Mouse (Mus musculus): ENCODE results near the gene Wnt3. TPM values are rescaled to one million over a fixed set of nuclear protein-coding genes. Genes with fewer than 3 reads are reported as not detected.
"Not testable (repeated sequence)": the region's sequence is repeated elsewhere in the genome, so short reads cannot be mapped to it uniquely, and the experiment has no call there.

The Wnt3 gene
- polyA plus RNA-seq, 1 experiment from 2014 or later, result 9.8 TPM

DNA sequence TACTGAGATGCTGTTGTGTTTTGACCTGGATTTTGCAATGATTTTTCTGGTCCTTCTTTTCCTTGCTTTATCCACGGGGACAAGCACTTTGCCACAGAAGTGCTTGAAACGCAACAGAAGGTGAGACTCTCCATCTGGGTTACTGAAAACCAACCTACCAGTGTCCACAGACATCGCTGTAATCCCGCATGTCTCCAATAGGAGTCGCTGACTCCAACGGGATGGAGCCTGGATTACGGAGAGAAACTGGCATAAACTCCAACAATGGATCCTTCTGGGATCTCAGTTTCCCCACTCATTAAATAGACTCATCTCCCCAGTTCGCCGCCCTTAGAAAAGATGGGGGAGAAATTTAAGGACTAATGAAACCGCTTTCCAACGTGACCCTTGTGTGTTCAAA is 15.9 kb upstream of the Wnt3 start:
- Histone ChIP-seq H3K9me3 (no peaks in the 10 kb centered on the region), H3K36me3 (no peaks in the 10 kb centered on the region), H3K27me3 (peaks cover 20% of the 10 kb centered on the region), H3K27ac (no peak overlapping the region), H3K4me1 (replicated peaks) (no peaks in the 10 kb centered on the region), H3K9ac (no peak overlapping the region), H3K4me2 (no peak overlapping the region), H3K4me3 (no peak overlapping the region)
- no peak for ATAC-seq (ENCODE audit: low FRiP score)
- WGBS, result 50% methylated on average over 11 of the region's 11 CpGs

DNA sequence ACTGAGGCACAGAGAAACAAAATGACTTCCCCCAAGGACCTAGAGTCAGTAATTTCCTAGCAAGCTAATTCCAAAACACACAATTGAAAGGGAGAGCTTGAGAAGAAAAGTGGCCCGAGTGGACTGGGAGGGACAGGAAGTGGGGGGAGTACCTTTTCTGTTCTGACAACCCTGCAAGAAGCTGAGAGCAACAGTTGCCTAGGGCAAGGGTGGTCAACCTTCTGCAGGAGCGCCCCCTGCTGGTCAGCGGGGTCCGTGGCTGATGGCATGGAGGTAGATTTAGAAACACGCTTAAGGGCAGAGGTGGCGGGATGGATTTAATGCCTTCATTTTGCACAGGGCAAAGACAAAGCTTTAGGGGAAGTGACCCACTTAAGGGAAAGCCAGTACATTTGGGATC is 15.2 kb upstream of the Wnt3 start:
- no peaks in the 10 kb centered on the region for H3K36me3 ChIP-seq
- WGBS, result 16% methylated on average over 6 of the region's 6 CpGs

DNA sequence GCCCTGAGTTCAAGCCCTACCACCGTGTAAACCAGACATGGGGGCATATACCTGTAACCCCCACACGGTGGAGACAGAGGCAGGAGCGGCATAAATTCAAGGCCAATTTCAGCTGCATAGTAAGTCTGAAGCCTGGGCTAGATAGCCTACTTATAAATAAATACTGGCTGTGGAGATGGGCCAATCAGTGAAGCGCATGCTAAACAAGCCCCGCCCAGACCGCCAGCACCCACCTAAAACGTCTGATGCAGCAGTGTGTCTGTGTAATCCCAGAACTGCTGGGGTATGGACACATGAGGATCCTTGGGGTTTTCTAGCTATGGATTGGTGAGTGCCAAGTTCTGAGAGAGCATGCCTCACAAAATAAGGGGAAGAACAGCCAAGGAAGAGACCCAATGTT is 13.8 kb upstream of the Wnt3 start:
- 58% methylated on average over 7 of the region's 7 CpGs for whole genome bisulfite sequencing
- Histone ChIP-seq H3K27ac (no peak overlapping the region), H3K4me1 (replicated peaks) (peaks cover 6% of the 10 kb centered on the region), H3K27me3 (peaks cover 17% of the 10 kb centered on the region; the same call in 1 of the 2 replicates), H3K36me3 (no peaks in the 10 kb centered on the region), H3K4me3 (no peak overlapping the region), H3K9ac (no peak overlapping the region), H3K4me2 (no peak overlapping the region), H3K9me3 (no peaks in the 10 kb centered on the region)
- ATAC-seq (ENCODE audit: low FRiP score), result no peak

More for the DNA sequence above, 15.2 kb upstream of the Wnt3 start:
- Histone ChIP-seq H3K4me3 (no peak overlapping the region), H3K9ac (no peak overlapping the region), H3K9me3 (no peaks in the 10 kb centered on the region), H3K27me3 (peaks cover 18% of the 10 kb centered on the region; the same call in 1 of the 2 replicates), H3K4me2 (no peak overlapping the region), H3K27ac (no peak overlapping the region), H3K4me1 (replicated peaks) (no peaks in the 10 kb centered on the region)
- no peak for ATAC-seq (ENCODE audit: low FRiP score)

DNA sequence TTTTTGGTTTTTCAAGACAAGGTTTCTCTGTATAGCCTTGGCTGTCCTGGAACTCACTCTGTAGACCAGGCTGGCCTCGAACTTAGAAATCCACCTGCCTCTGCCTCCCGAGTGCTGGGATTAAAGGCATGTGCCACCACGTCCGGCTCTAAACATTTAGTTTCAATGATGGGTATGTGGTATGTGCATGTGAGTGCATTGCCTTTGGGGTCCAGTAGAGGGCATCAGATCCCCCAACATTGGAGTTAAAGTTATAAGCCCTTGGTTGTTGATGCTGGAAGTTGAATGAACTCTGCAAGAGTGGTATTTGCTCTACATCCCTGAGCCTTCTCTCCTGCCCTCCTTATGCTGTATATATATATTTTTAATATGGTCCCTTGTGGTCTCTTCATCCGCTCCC is 13.1 kb upstream of the Wnt3 start:
- Histone ChIP-seq H3K4me1 (replicated peaks) (peaks cover 14% of the 10 kb centered on the region), H3K27me3 (peaks cover 15% of the 10 kb centered on the region; the same call in 1 of the 2 replicates)
- H3K27ac ChIP-seq; H3K36me3 ChIP-seq; ATAC-seq (ENCODE audit: low FRiP score); H3K9ac ChIP-seq; H3K4me3 ChIP-seq; H3K4me2 ChIP-seq; H3K9me3 ChIP-seq: not testable (repeated sequence)
- 86% methylated on average over 5 of the region's 5 CpGs for WGBS

DNA sequence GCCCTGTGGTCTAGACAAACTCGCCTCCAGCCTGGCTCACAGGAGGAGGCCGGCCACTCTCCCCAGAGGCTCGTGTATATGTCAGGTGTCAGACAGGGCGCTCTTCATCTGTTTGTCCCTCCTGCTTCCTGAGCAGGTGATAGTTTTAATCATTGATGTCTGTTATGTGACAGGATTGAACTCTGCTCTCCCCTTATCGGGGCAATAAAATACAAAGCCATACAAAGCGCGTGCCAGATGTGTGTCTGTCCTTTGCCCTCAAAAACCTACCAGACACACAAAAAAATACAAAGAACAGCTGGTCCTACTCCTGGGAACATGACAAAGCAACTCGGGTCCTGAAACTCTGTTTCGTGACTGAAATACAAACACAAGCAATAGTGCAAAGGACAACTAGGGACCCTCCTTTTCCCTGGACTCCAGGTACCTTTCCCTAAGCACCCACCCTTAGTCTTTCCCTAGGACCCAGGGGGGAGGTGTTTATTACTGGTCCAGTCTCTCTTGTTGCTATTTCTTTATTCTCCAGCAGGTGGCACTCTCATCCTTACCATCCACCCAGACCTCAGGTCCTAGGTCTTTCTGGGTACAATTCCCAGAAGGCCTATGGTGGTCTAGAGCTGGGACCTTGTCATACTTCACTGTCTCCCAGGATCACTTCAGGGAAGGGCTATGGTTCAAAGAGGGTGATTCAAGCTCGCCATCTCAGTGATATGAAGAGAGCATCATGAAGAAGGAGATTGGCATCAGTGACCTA is 10.4 kb upstream of the Wnt3 start:
- no peak overlapping the region for H3K27ac ChIP-seq
- H3K4me3 ChIP-seq, result no peak overlapping the region
- no peaks in the 10 kb centered on the region for H3K36me3 ChIP-seq
- peaks cover 33% of the 10 kb centered on the region for H3K27me3 ChIP-seq
- no peak overlapping the region for H3K4me2 ChIP-seq
- ATAC-seq (ENCODE audit: low FRiP score), result peak; percentile 57; the same call in 1 of the 2 replicates
- WGBS, result 33% methylated on average over 10 of the region's 10 CpGs
- H3K9me3 ChIP-seq, result no peaks in the 10 kb centered on the region
- H3K4me1 ChIP-seq (replicated peaks), result peaks cover 14% of the 10 kb centered on the region
- no peak overlapping the region for H3K9ac ChIP-seq

DNA sequence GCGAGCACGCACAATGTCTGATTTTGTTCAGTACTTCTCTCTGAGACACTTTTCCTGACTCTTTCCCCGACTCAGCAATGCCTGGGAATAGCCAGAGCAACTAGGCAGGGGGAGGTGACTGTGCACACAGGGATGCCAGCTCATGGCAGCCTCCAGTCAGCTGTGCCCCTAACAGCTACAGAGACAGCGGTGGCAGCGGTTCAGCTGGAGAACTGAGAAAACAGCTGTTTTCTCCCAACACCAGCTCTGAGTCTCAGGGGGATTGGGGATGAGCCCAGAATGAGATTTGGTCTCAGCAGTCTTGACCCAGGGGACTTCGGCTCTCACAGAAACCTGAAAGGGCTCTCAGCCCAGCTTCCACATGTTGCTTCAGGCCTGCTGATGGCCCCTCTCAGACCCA is 9.3 kb upstream of the Wnt3 start:
- Histone ChIP-seq H3K36me3 (no peaks in the 10 kb centered on the region), H3K4me1 (replicated peaks) (peaks cover 14% of the 10 kb centered on the region), H3K4me3 (no peak overlapping the region), H3K9me3 (no peaks in the 10 kb centered on the region), H3K4me2 (no peak overlapping the region), H3K27ac (no peak overlapping the region), H3K27me3 (peaks cover 43% of the 10 kb centered on the region), H3K9ac (no peak overlapping the region)
- 36% methylated on average over 6 of the region's 6 CpGs for WGBS
- no peak for ATAC-seq (ENCODE audit: low FRiP score)

DNA sequence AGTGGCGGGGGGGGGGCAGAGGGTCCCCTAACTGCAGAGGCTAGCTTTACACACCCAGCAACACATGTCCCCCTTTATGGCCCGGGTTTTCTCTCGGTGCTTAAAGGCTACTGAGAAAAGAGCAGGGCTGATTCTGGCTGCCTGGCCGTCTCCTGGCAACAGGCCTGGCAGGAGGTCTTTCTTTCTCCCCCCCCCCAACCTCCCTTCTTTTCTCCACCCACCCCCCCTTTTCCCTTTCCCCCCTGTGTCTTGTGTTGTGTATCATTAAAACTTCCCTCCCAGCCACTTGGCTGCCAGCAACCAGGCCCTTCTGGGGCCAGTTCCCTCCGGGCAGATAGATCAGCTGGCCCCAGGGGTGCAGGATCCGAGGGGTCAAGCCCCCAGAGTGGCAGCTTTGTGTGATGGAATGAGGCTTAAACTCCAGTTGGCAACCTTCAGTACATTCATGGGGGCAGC is 8.4 kb upstream of the Wnt3 start:
- peak; percentile 71 for ATAC-seq (ENCODE audit: low FRiP score)
- 0 out of 2 replicates have a peak overlapping the region, but pooled peaks have one; percentile 4 for H3K4me2 ChIP-seq

DNA sequence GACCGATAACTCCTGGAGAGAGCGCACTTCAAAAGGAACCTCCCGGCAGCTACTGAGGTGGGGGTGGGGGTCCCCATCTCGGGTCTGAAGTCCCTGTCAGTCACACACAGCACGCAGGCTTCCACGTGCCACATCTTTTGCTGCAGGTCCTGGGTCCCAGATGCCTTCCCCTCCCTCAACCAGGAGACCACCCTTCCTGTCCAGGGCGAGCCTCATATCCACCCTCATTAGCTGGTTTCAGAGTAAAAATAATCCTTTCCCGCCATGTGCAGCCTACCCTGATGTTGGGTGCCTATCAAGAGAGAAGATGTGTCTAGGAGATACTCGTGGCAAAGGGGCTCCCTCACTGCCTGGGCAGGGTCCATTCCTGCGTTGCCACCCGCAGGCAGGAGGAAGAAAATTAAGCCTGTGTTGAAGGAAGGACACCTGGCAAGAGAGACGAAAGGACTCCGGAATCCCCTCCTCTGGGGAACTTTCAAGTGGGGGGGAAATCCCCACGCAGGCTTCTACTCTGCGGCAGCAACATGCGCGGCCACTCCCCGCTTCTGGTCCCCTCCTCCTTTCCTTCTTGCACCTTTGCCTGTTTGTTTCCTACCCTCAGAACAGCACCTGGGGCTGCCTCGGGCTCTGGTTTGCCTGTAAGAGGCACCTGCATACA is 2.7 kb upstream of the Wnt3 start:
- peaks cover 53% of the 10 kb centered on the region for H3K4me1 ChIP-seq (replicated peaks)
- no peaks in the 10 kb centered on the region for H3K36me3 ChIP-seq
- H3K4me3 ChIP-seq, result peak overlapping the region; percentile 9; the same call in 1 of the 2 replicates
- H3K27me3 ChIP-seq, result peaks cover 97% of the 10 kb centered on the region
- H3K9ac ChIP-seq, result peak overlapping the region; percentile 24; the same call in 1 of the 2 replicates
- H3K9me3 ChIP-seq, result no peaks in the 10 kb centered on the region
- no peak overlapping the region for H3K27ac ChIP-seq
- WGBS, result 2% methylated on average over 19 of the region's 19 CpGs
- peak overlapping the region; percentile 80 for H3K4me2 ChIP-seq
- no peak for ATAC-seq (ENCODE audit: low FRiP score)

More for the DNA sequence above, 8.4 kb upstream of the Wnt3 start:
- 4% methylated on average over 6 of the region's 6 CpGs for WGBS
- H3K27me3 ChIP-seq, result peaks cover 53% of the 10 kb centered on the region
- no peak overlapping the region for H3K9ac ChIP-seq
- no peak overlapping the region for H3K27ac ChIP-seq
- no peaks in the 10 kb centered on the region for H3K36me3 ChIP-seq
- H3K9me3 ChIP-seq, result no peaks in the 10 kb centered on the region
- H3K4me3 ChIP-seq, result no peak overlapping the region
- H3K4me1 ChIP-seq (replicated peaks), result peaks cover 15% of the 10 kb centered on the region

DNA sequence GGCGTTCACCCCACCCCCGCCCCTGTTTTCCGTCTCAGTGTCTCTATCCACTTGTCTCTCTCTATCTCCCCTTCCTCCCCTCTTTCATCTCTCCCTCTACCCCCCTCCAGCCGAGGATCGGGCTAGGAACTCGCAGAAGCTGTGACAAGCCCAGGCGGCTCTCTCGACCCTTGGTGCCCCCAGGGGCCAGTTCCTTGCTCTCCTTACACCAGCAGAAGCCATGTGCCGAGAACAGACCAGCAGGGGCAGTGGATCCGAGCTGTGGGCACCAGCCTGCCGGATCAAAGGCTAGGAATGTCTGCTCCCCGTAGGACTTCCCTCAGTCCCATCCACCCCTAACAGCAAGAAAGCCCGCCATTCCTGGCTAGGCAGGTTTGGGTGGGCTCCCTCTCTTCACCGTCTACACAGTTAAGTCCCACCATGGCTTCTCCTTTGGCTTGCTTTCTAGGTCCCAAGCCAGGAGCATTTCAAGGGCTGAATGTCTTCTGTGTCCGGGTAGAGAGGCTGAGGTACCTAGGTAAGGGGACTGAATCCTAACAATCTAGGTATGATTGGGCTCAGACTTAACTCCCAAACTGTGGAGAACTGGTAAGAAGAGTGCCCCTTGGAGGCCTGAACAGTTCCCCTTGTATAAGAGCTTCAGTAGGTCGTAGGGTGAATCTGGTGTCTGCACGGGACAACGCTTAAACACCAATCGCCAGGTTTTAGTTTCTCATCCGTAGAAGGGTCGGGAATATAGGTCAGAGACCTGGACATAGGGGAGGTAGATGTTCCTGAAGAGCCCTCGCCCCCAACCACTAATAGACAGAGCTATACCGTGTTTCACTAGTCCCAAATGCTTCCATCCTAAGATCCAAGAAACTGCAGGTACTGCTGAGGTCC is 1.2 kb upstream of the Wnt3 start:
- H3K27me3 ChIP-seq, result peaks cover 100% of the 10 kb centered on the region
- no peaks in the 10 kb centered on the region for H3K9me3 ChIP-seq
- 1% methylated on average over 23 of the region's 23 CpGs for WGBS
- H3K4me2 ChIP-seq, result peak overlapping the region; percentile 80
- peak overlapping the region; percentile 67 for H3K9ac ChIP-seq
- no peak for ATAC-seq (ENCODE audit: low FRiP score)
- peak overlapping the region; percentile 50 for H3K4me3 ChIP-seq
- H3K36me3 ChIP-seq, result no peaks in the 10 kb centered on the region
- H3K4me1 ChIP-seq (replicated peaks), result peaks cover 64% of the 10 kb centered on the region
- H3K27ac ChIP-seq, result no peak overlapping the region

DNA sequence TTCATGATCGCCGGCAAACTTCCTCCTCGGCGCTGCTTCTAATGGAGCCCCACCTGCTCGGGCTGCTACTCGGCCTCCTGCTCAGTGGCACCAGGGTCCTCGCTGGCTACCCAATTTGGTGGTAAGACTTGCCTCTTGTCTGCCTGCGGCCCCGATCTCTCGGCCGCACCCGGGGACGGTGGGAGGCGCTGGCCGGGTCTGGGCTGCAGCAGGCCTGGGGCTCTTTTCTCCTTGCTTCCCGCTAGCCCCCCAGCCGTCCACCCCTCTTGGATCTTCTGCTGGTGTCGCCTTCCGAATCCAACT is 229 bp downstream of the Wnt3 start:
- H3K27ac ChIP-seq, result no peak overlapping the region

DNA sequence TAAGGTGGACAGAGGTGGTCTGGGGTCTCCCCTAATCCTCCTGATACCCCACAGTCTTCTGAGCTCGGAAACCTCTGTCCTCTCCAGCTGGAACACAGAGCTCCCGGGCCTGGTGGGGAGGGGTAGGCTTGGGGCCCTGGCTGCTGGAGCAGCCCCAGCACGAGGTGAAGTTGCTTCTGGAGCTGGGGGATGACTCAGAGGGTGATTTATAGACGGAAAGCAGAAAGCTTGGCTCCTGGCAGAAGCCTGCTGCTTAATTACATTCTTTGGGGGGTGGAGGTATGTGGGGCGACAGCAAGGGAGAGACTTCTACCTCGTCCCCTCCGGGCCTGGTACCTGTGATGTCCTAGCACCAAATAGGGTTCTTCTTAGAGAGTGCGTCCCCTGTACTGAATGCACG is 6.2 kb downstream of the Wnt3 start:
- no peaks in the 10 kb centered on the region for H3K36me3 ChIP-seq
- WGBS, result 70% methylated on average over 9 of the region's 9 CpGs
- peaks cover 30% of the 10 kb centered on the region for H3K27me3 ChIP-seq
- H3K9ac ChIP-seq, result no peak overlapping the region
- H3K27ac ChIP-seq, result no peak overlapping the region
- H3K4me1 ChIP-seq (replicated peaks), result peaks cover 25% of the 10 kb centered on the region
- no peak overlapping the region for H3K4me2 ChIP-seq
- H3K4me3 ChIP-seq, result no peak overlapping the region
- ATAC-seq (ENCODE audit: low FRiP score), result no peak
- H3K9me3 ChIP-seq, result no peaks in the 10 kb centered on the region

More for the DNA sequence above, 229 bp downstream of the Wnt3 start:
- Histone ChIP-seq H3K4me3 (peak overlapping the region; percentile 50), H3K4me1 (replicated peaks) (peaks cover 64% of the 10 kb centered on the region), H3K27me3 (peaks cover 88% of the 10 kb centered on the region), H3K9ac (peak overlapping the region; percentile 67), H3K36me3 (no peaks in the 10 kb centered on the region), H3K4me2 (peak overlapping the region; percentile 80), H3K9me3 (no peaks in the 10 kb centered on the region)
- peak; percentile 4; the same call in 1 of the 2 replicates for ATAC-seq (ENCODE audit: low FRiP score)
- WGBS, result under 1% methylated on average over 19 of the region's 19 CpGs

DNA sequence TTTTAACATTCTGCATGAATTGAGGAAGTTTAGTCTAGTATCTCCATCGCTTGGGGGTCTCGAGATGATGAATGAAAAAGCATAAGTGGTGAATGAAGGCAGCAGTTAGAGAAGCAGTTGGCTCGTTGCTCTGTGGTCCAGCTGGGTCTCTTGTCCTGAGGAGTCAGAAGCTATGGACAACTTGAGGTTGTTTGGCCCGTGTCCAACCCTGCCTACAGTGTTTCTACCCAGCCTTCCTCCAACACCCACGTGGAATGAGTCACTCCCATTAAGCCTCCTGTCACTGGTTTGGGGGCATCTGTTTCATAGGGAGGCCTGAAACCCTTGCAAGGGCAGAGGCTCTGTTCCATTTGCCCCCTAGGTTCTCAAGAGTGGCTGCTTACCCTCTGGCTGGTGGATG is 16.0 kb downstream of the Wnt3 start:
- H3K9ac ChIP-seq, result no peak overlapping the region
- H3K4me3 ChIP-seq, result no peak overlapping the region
- no peaks in the 10 kb centered on the region for H3K36me3 ChIP-seq
- H3K4me2 ChIP-seq, result no peak overlapping the region
- H3K4me1 ChIP-seq (replicated peaks), result peaks cover 2% of the 10 kb centered on the region; the same call in 1 of the 2 replicates
- 74% methylated on average over 5 of the region's 5 CpGs for WGBS
- no peak overlapping the region for H3K27ac ChIP-seq
- peaks cover 18% of the 10 kb centered on the region for H3K27me3 ChIP-seq
- H3K9me3 ChIP-seq, result no peaks in the 10 kb centered on the region
- ATAC-seq (ENCODE audit: low FRiP score), result no peak
